Mouse (Mus musculus) embryonic facial prominence, embryonic 15.5 days (tissue): ENCODE measurements around the gene Fam131b. TPM values are rescaled to one million over a fixed set of nuclear protein-coding genes. Genes with fewer than 3 reads are reported as not detected.

Source experiments
- ATAC-seq: fragments of 200-750 bp; cut with Nextera tagmentation; 2 replicates; pipeline ENCODE4 v1.8.0; 2017; ENCODE audit warnings: low read depth, moderate TSS enrichment; ENCODE audit not compliant: insufficient number of reproducible peaks, low FRiP score, low TSS enrichment
- H3K27ac ChIP-seq: fragments of 300-500 bp; sonication (generic); replicated peaks from 2 replicates; pipeline ENCODE4 v1.5.1; 2015; ENCODE audit warnings: mild to moderate bottlenecking, inconsistent platforms
- H3K27me3 ChIP-seq: fragments of 300-500 bp; sonication (generic); 2 replicates; pipeline ENCODE4 v1.6.1; 2015; ENCODE audit warnings: inconsistent platforms
- H3K36me3 ChIP-seq: fragments of 300-500 bp; sonication (generic); 2 replicates; pipeline ENCODE4 v1.6.1; 2015; ENCODE audit warnings: mild to moderate bottlenecking, inconsistent platforms
- H3K4me1 ChIP-seq: fragments of 300-500 bp; sonication (generic); 2 replicates; pipeline ENCODE4 v1.6.1; 2015; ENCODE audit warnings: inconsistent platforms
- H3K4me2 ChIP-seq: fragments of 300-500 bp; sonication (generic); replicated peaks from 2 replicates; pipeline ENCODE4 v1.6.1; 2015; ENCODE audit warnings: mild to moderate bottlenecking, inconsistent platforms
- H3K4me3 ChIP-seq: fragments of 300-500 bp; sonication (generic); replicated peaks from 2 replicates; pipeline ENCODE4 v1.5.1; 2015; ENCODE audit warnings: mild to moderate bottlenecking, inconsistent platforms
- H3K9ac ChIP-seq: fragments of 300-500 bp; sonication (generic); 2 replicates; pipeline ENCODE4 v1.6.1; 2015; ENCODE audit warnings: inconsistent platforms
- H3K9me3 ChIP-seq: fragments of 300-500 bp; sonication (generic); replicated peaks from 2 replicates; pipeline ENCODE4 v1.6.1; 2016; ENCODE audit warnings: inconsistent platforms
- WGBS: fragments of 180-500 bp; shearing (Covaris S2); methylation state at CpG from one replicate; pipeline ENCODE4 v1.1.7; 2015; 5-methylcytosine and 5-hydroxymethylcytosine counted together
- polyA plus RNA-seq: library from polyadenylated mRNA; unstranded; fragments of >200 nt; fragmentation: Nextera tagmentation; extraction: Ambion mirVana; gene quantifications from 2 replicates; pipeline ENCODE4 v1.2.1, GENCODE M21; 2015

The Fam131b gene
- polyA plus RNA-seq, 1 experiment from 2014 or later: 0.23 TPM

- ATAC-seq: no peak
- Histone ChIP-seq H3K4me2 (peak overlapping the region; percentile 88), H3K27ac (0 out of 2 replicates have a peak overlapping the region, but pooled peaks have one; percentile 94), H3K27me3 (no peaks in the 10 kb centered on the region), H3K4me3 (peak overlapping the region; percentile 81), H3K9me3 (no peaks in the 10 kb centered on the region), H3K36me3 (peaks cover 12% of the 10 kb centered on the region; the same call in 1 of the 2 replicates), H3K9ac (no peak overlapping the region), H3K4me1 (peaks cover 37% of the 10 kb centered on the region)
- WGBS: 29% methylated on average over 12 of the region's 12 CpGs
Observed at GRCm38 (mm10) chr6:42348281-42349005, 24.0 kb upstream of the Fam131b start.

- Histone ChIP-seq H3K27me3 (no peaks in the 10 kb centered on the region), H3K36me3 (no peaks in the 10 kb centered on the region), H3K9me3 (no peaks in the 10 kb centered on the region), H3K4me3 (no peak overlapping the region), H3K27ac (no peak overlapping the region), H3K4me2 (no peak overlapping the region), H3K4me1 (peaks cover 7% of the 10 kb centered on the region; the same call in 1 of the 2 replicates), H3K9ac (no peak overlapping the region)
- ATAC-seq: no peak
- 82% methylated on average over 1 of the region's 1 CpGs for WGBS
Observed at GRCm38 (mm10) chr6:42344255-42344654, 19.8 kb upstream of the Fam131b start.

- H3K9ac ChIP-seq: no peak overlapping the region
- H3K4me2 ChIP-seq: no peak overlapping the region
- H3K4me3 ChIP-seq: no peak overlapping the region
- H3K27me3 ChIP-seq: no peaks in the 10 kb centered on the region
- ATAC-seq: no peak
- WGBS: 84% methylated on average over 9 of the region's 9 CpGs
- no peak overlapping the region for H3K27ac ChIP-seq
- no peaks in the 10 kb centered on the region for H3K9me3 ChIP-seq
- peaks cover under 1% of the 10 kb centered on the region; the same call in 1 of the 2 replicates for H3K4me1 ChIP-seq
- no peaks in the 10 kb centered on the region for H3K36me3 ChIP-seq
Observed at GRCm38 (mm10) chr6:42343361-42344120, 19.1 kb upstream of the Fam131b start.

GRCm38 (mm10) chr6:42342171-42342570 is 17.7 kb upstream of the Fam131b start:
- Histone ChIP-seq H3K27ac (no peak overlapping the region), H3K4me1 (no peaks in the 10 kb centered on the region), H3K9me3 (no peaks in the 10 kb centered on the region), H3K27me3 (no peaks in the 10 kb centered on the region), H3K4me3 (no peak overlapping the region), H3K4me2 (no peak overlapping the region), H3K36me3 (no peaks in the 10 kb centered on the region), H3K9ac (no peak overlapping the region)
- no peak for ATAC-seq
- 65% methylated on average over 1 of the region's 1 CpGs for WGBS

- H3K36me3 ChIP-seq: no peaks in the 10 kb centered on the region
- H3K27me3 ChIP-seq: no peaks in the 10 kb centered on the region
- WGBS: 70% methylated on average over 5 of the region's 5 CpGs
- H3K27ac ChIP-seq: no peak overlapping the region
- ATAC-seq: no peak
- no peak overlapping the region for H3K4me3 ChIP-seq
- H3K4me2 ChIP-seq: no peak overlapping the region
- no peaks in the 10 kb centered on the region for H3K4me1 ChIP-seq
- H3K9ac ChIP-seq: no peak overlapping the region
- no peaks in the 10 kb centered on the region for H3K9me3 ChIP-seq
Observed at GRCm38 (mm10) chr6:42339981-42340380, 15.5 kb upstream of the Fam131b start.

- Histone ChIP-seq H3K9me3 (no peaks in the 10 kb centered on the region), H3K4me1 (no peaks in the 10 kb centered on the region), H3K27ac (no peak overlapping the region), H3K4me3 (no peak overlapping the region), H3K27me3 (no peaks in the 10 kb centered on the region), H3K36me3 (no peaks in the 10 kb centered on the region), H3K4me2 (no peak overlapping the region), H3K9ac (no peak overlapping the region)
- WGBS: 82% methylated on average over 2 of the region's 2 CpGs
- no peak for ATAC-seq
Observed at GRCm38 (mm10) chr6:42339189-42339588, 14.7 kb upstream of the Fam131b start.

GRCm38 (mm10) chr6:42330946-42331345 is 6.5 kb upstream of the Fam131b start:
- no peak for ATAC-seq
- WGBS: 84% methylated on average over 3 of the region's 3 CpGs
- no peak overlapping the region for H3K4me3 ChIP-seq

GRCm38 (mm10) chr6:42330216-42330615 is 5.8 kb upstream of the Fam131b start:
- Histone ChIP-seq H3K9ac (no peak overlapping the region), H3K4me3 (no peak overlapping the region), H3K36me3 (no peaks in the 10 kb centered on the region), H3K27ac (no peak overlapping the region), H3K4me2 (no peak overlapping the region), H3K27me3 (no peaks in the 10 kb centered on the region), H3K9me3 (no peaks in the 10 kb centered on the region), H3K4me1 (no peaks in the 10 kb centered on the region)
- ATAC-seq: no peak
- 67% methylated on average over 3 of the region's 3 CpGs for WGBS

More at GRCm38 (mm10) chr6:42330946-42331345, 6.5 kb upstream of the Fam131b start:
- Histone ChIP-seq H3K4me1 (no peaks in the 10 kb centered on the region), H3K9me3 (no peaks in the 10 kb centered on the region), H3K27me3 (no peaks in the 10 kb centered on the region), H3K9ac (no peak overlapping the region), H3K4me2 (no peak overlapping the region), H3K36me3 (no peaks in the 10 kb centered on the region), H3K27ac (no peak overlapping the region)

- H3K9ac ChIP-seq: no peak overlapping the region
- no peaks in the 10 kb centered on the region for H3K36me3 ChIP-seq
- no peak for ATAC-seq
- 69% methylated on average over 3 of the region's 3 CpGs for WGBS
- no peak overlapping the region for H3K4me3 ChIP-seq
- peaks cover 13% of the 10 kb centered on the region for H3K27me3 ChIP-seq
- no peaks in the 10 kb centered on the region for H3K9me3 ChIP-seq
- H3K4me1 ChIP-seq: peaks cover 11% of the 10 kb centered on the region
- no peak overlapping the region for H3K4me2 ChIP-seq
- H3K27ac ChIP-seq: no peak overlapping the region
Observed at GRCm38 (mm10) chr6:42328757-42329156, 4.3 kb upstream of the Fam131b start.

- Histone ChIP-seq H3K4me1 (peaks cover 16% of the 10 kb centered on the region), H3K4me3 (no peak overlapping the region), H3K4me2 (no peak overlapping the region), H3K9ac (no peak overlapping the region), H3K27ac (no peak overlapping the region), H3K27me3 (peaks cover 32% of the 10 kb centered on the region), H3K9me3 (no peaks in the 10 kb centered on the region), H3K36me3 (no peaks in the 10 kb centered on the region)
- WGBS: 93% methylated on average over 3 of the region's 3 CpGs
- ATAC-seq: no peak
Observed at GRCm38 (mm10) chr6:42326509-42326908, 2.1 kb upstream of the Fam131b start.

GRCm38 (mm10) chr6:42325268-42325609 is 796 bp upstream of the Fam131b start:
- Histone ChIP-seq H3K36me3 (no peaks in the 10 kb centered on the region), H3K27me3 (peaks cover 41% of the 10 kb centered on the region), H3K27ac (no peak overlapping the region), H3K9me3 (no peaks in the 10 kb centered on the region), H3K4me1 (peaks cover 16% of the 10 kb centered on the region), H3K4me2 (peak overlapping the region; percentile 98), H3K9ac (no peak overlapping the region), H3K4me3 (peak overlapping the region; percentile 60)
- no peak for ATAC-seq
- under 1% methylated on average over 7 of the region's 7 CpGs for WGBS
